Mouse (Mus musculus): Measurements from ENCODE around the gene Taf10.

Gene Taf10

DNA sequence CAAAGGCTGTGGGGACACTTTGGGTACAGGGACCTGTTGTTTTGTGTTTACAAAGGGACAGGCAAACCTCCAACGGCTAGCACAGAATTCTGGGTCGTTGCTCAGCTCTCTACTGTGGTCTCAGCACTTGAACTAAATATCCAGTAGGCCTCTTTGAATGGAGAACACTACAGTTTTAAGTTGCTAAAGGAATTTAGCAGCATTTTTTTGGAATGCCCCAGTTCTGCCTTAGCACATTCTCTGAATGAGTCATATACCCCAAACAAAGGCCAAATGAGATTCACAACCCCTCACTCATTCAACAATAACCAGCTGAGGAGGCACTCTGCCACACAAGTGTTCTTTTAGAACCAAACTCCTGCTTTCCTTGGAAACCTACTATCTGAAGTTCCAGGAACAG, 22.2 kb downstream of the Taf10 start:
- no peak for DNase-seq (ENCODE audit: low spot score in 2 of 2)

- DNase-seq (ENCODE audit: low spot score in 2 of 2): no peak
These were observed 28.8 kb downstream of the Taf10 start for GRCm38 (mm10) chr7:105715366-105715765.

- no peak for DNase-seq (ENCODE audit: low spot score in 2 of 2)
These were observed 35.4 kb downstream of the Taf10 start for GRCm38 (mm10) chr7:105708733-105709132.

DNA sequence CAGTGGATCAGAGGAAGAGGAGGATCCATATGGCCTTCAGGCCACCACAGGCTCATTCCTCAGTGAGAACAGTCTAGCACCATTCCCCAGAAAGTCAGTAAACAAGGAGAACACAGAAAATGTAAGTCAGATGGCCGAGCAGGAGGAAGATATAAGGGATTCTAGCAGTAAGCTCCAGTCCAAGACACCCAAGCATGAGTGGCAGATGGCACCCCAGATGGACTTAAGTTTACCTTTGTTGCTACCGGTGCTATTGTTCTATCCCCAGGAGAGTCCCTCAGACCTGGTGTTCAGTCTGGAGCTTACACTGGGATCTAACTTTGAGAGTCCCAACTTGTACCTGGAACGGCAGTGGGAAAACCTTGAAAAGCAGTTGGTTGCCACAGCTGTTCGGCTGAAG, 40.3 kb downstream of the Taf10 start:
- no peak for DNase-seq (ENCODE audit: low spot score in 2 of 2)

DNA sequence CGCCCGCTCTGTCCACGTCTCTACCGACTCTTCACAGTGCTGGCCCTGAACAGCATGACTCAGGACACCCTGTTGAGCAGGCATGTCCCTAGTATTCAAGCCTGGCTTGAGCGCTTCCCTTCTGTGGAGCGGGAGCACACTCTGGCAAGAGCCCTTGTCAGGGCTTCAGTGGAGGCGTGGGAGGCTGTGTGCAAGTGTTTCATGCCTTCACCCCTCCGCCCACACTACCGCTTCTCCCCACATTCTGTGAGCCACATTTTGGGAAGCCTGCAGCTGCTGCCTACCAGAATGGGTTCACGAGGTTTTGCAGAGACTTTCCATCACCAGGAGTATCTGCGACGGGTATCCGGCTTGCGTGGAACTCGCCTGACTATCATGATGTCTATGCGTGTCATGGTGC, 41.0 kb downstream of the Taf10 start:
- DNase-seq (ENCODE audit: low spot score in 2 of 2): no peak

DNA sequence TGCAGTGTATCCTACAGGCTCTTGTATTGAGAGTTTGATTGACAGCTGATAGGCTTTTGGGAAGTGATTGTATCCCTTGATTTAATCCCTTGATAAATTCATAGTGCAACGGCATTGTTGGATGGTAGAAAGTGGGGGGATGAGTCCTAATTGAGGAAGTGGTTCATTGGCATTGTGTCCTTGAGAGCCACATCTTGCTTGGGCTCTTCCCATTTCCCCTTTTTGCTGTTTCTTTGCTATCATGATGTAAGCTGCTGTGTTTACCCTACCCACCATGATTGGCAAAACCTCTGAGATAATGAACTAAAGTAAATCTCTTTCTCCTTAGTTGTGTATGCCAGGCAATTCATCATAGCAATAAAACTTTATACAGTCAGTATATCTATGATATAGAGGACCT, 53.3 kb downstream of the Taf10 start:
- no peak for DNase-seq (ENCODE audit: low spot score in 2 of 2)

All from natural killer cell, adult 2 months (primary cell).